8 mouse cellular contexts compared by ENCODE assay signal in genomic region chr11:84797627-84798353, GRCm38 (mm10). TPM values are rescaled to one million over a fixed set of nuclear protein-coding genes. Genes with fewer than 3 reads are reported as not detected.
DNase-seq lines count a peak whose midpoint lies in the region; ATAC-seq lines count a peak whose summit lies in the region.

No protein-coding gene starts in this region.

- no peak overlapping the region for H3K27ac ChIP-seq in forebrain, embryonic 11.5 days (ENCODE audit: low read depth, low read length)
- no peak overlapping the region for H3K27ac ChIP-seq in forebrain, embryonic 13.5 days
- no peak overlapping the region for H3K27ac ChIP-seq in embryonic facial prominence, embryonic 11.5 days (replicated peaks; ENCODE audit: low read depth, low read length)

- no peak overlapping the region for H3K9ac ChIP-seq in forebrain, embryonic 11.5 days (ENCODE audit: low read length)
- no peak overlapping the region for H3K9ac ChIP-seq in forebrain, embryonic 13.5 days
- H3K9ac ChIP-seq in embryonic facial prominence, embryonic 11.5 days (replicated peaks; ENCODE audit: low read length), result no peak overlapping the region

- no peaks in the 10 kb centered on the region for H3K27me3 ChIP-seq in forebrain, embryonic 11.5 days (ENCODE audit: control insufficient read depth, insufficient read depth, low read length)
- H3K27me3 ChIP-seq in forebrain, embryonic 13.5 days, result peaks cover 47% of the 10 kb centered on the region
- no peaks in the 10 kb centered on the region for H3K27me3 ChIP-seq in embryonic facial prominence, embryonic 11.5 days (ENCODE audit: control insufficient read depth, insufficient read depth, low read length)

- no peak for ATAC-seq in forebrain, embryonic 11.5 days (replicated peaks; ENCODE audit: low FRiP score)
- no peak; the same call in 1 of the 2 replicates for ATAC-seq in forebrain, embryonic 13.5 days
- no peak; the same call in 1 of the 2 replicates for ATAC-seq in embryonic facial prominence, embryonic 11.5 days (replicated peaks; ENCODE audit: insufficient number of reproducible peaks, low FRiP score, low TSS enrichment, low read depth)
- peak; percentile 59 to 80 for ATAC-seq in hematopoietic stem cell, adult 5-6 weeks (replicated peaks in 1 of 2; ENCODE audit: insufficient read depth in 1 of 2, low FRiP score in 2 of 2, low TSS enrichment in 1 of 2, low read depth in 1 of 2, poor library complexity in 2 of 2, severe bottlenecking in 2 of 2)
- ATAC-seq in megakaryocyte-erythroid progenitor cell, adult 5-6 weeks (replicated peaks; ENCODE audit: low FRiP score, low TSS enrichment, poor library complexity, severe bottlenecking), result peak; percentile 70

- no peak overlapping the region for H3K4me2 ChIP-seq in forebrain, embryonic 11.5 days (ENCODE audit: low read depth, low read length, severe bottlenecking)
- no peak overlapping the region for H3K4me2 ChIP-seq in forebrain, embryonic 13.5 days
- H3K4me2 ChIP-seq in embryonic facial prominence, embryonic 11.5 days (ENCODE audit: low read depth, low read length), result no peak overlapping the region

- no peak overlapping the region for H3K4me3 ChIP-seq in forebrain, embryonic 11.5 days (ENCODE audit: low read depth, low read length)
- no peak overlapping the region for H3K4me3 ChIP-seq in forebrain, embryonic 13.5 days
- H3K4me3 ChIP-seq in embryonic facial prominence, embryonic 11.5 days (ENCODE audit: low read depth, low read length), result no peak overlapping the region

- peak; percentile 91 for DNase-seq in forebrain, embryonic 11.5 days (ENCODE audit: low spot score)
- DNase-seq in adrenal gland, postnatal 25 days, result peak; percentile 70
- peak; percentile 92 for DNase-seq in embryonic facial prominence, embryonic 11.5 days (ENCODE audit: low spot score)
- peak; percentile 66 to 92 for DNase-seq in layer of hippocampus, postnatal 25 days (ENCODE audit: extremely low spot score in 1 of 2, low spot score in 1 of 2)
- DNase-seq in spleen, adult 18-20 months, result peak; percentile 21 to 71

- H3K9me3 ChIP-seq in forebrain, embryonic 11.5 days (ENCODE audit: control insufficient read depth, low read length), result no peaks in the 10 kb centered on the region
- peaks cover 4% of the 10 kb centered on the region; the same call in 1 of the 2 replicates for H3K9me3 ChIP-seq in forebrain, embryonic 13.5 days (replicated peaks)
- no peaks in the 10 kb centered on the region for H3K9me3 ChIP-seq in embryonic facial prominence, embryonic 11.5 days (replicated peaks; ENCODE audit: control insufficient read depth, low read length)

- WGBS in forebrain, embryonic 11.5 days, result 22% methylated on average over 21 of the region's 21 CpGs
- WGBS in forebrain, embryonic 13.5 days, result 18% methylated on average over 21 of the region's 21 CpGs
- WGBS in embryonic facial prominence, embryonic 11.5 days, result 17% methylated on average over 21 of the region's 21 CpGs

- no peaks in the 10 kb centered on the region; the same call in 1 of the 2 replicates for H3K4me1 ChIP-seq in forebrain, embryonic 11.5 days (replicated peaks; ENCODE audit: control insufficient read depth, insufficient read depth, low read length)
- H3K4me1 ChIP-seq in forebrain, embryonic 13.5 days, result 0 out of 2 replicates have a peak, but pooled peaks cover 7% of the 10 kb centered on the region
- no peaks in the 10 kb centered on the region for H3K4me1 ChIP-seq in embryonic facial prominence, embryonic 11.5 days (ENCODE audit: control insufficient read depth, insufficient read depth, low read length)

- H3K36me3 ChIP-seq in forebrain, embryonic 11.5 days (ENCODE audit: control insufficient read depth, insufficient read depth, low read length), result no peaks in the 10 kb centered on the region
- no peaks in the 10 kb centered on the region for H3K36me3 ChIP-seq in forebrain, embryonic 13.5 days (ENCODE audit: poor library complexity, severe bottlenecking)
- no peaks in the 10 kb centered on the region for H3K36me3 ChIP-seq in embryonic facial prominence, embryonic 11.5 days (replicated peaks; ENCODE audit: control insufficient read depth, insufficient read depth, low read depth, low read length)

RNA-seq across cellular contexts. Expression of gene Mrm1, which starts 21.5 kb away (rescaled TPM):
- polyA plus RNA-seq in forebrain, embryonic 11.5 days (2014; fragmentation: Nextera tagmentation; extraction: Ambion mirVana), result 12.3 and 13.7 TPM in 2 replicates
- 8.9 and 12.3 TPM in 2 replicates for polyA plus RNA-seq in forebrain, embryonic 13.5 days (2015; fragmentation: Nextera tagmentation; extraction: Ambion mirVana)
- 16.9 and 21.8 TPM in 2 replicates for total RNA-seq in adrenal gland, postnatal 25 days (2021)
- 7.6 and 9.9 TPM in 2 replicates for polyA plus RNA-seq in embryonic facial prominence, embryonic 11.5 days (2014; fragmentation: Nextera tagmentation; extraction: Ambion mirVana)
- total RNA-seq in hematopoietic stem cell, adult 5-6 weeks (2017), result 9.5 and 21.7 TPM in 2 replicates
- 10 to 100 TPM; 11.4 to 12.2 TPM for total RNA-seq in layer of hippocampus, postnatal 25 days (2021)
- 15.6 and 20.8 TPM in 2 replicates for total RNA-seq in megakaryocyte-erythroid progenitor cell, adult 5-6 weeks (2014; fragmentation: Nextera tagmentation)
- 7.3 and 10.7 TPM in 2 replicates for total RNA-seq in megakaryocyte-erythroid progenitor cell, adult 5-6 weeks (2017)

RNA-seq across cellular contexts. Expression of gene Dhrs11, which starts 31.0 kb away (rescaled TPM):
- 12.6 TPM in 2 replicates for polyA plus RNA-seq in forebrain, embryonic 11.5 days (2014; fragmentation: Nextera tagmentation; extraction: Ambion mirVana)
- polyA plus RNA-seq in forebrain, embryonic 13.5 days (2015; fragmentation: Nextera tagmentation; extraction: Ambion mirVana), result 3.6 and 3.8 TPM in 2 replicates
- 49.8 and 56.3 TPM in 2 replicates for total RNA-seq in adrenal gland, postnatal 25 days (2021)
- 11.7 and 12.0 TPM in 2 replicates for polyA plus RNA-seq in embryonic facial prominence, embryonic 11.5 days (2014; fragmentation: Nextera tagmentation; extraction: Ambion mirVana)
- total RNA-seq in hematopoietic stem cell, adult 5-6 weeks (2017), result 21.3 and 22.0 TPM in 2 replicates
- total RNA-seq in layer of hippocampus, postnatal 25 days (2021), result 1 to 10 TPM; 4.6 to 6.6 TPM
- total RNA-seq in megakaryocyte-erythroid progenitor cell, adult 5-6 weeks (2014; fragmentation: Nextera tagmentation), result 48.3 and 77.1 TPM in 2 replicates
- 22.0 and 43.6 TPM in 2 replicates for total RNA-seq in megakaryocyte-erythroid progenitor cell, adult 5-6 weeks (2017)

Comparison
In these comparisons a context has a peak if more than half of its experiments do, and no peak if none do; other contexts are left out.
1. ATAC-seq: peak in hematopoietic stem cell, adult 5-6 weeks (2 of 2) and megakaryocyte-erythroid progenitor cell, adult 5-6 weeks (single experiment); none in forebrain, embryonic 11.5 days (single experiment), forebrain, embryonic 13.5 days (single experiment) and embryonic facial prominence, embryonic 11.5 days (single experiment).
2. Peak in every context shown above with its lines, with median percentiles within 50 percentile points of each other: DNase-seq.